Mouse (Mus musculus): Measurements from ENCODE around the gene Ube2q1. TPM values are rescaled to one million over a fixed set of nuclear protein-coding genes. Genes with fewer than 3 reads are reported as not detected.
A peak's percentile ranks its signal among the peaks of the same experiment; 100 is the strongest.

Ube2q1 gene
- polyA plus RNA-seq, 1 experiment = 23.8 TPM

DNA sequence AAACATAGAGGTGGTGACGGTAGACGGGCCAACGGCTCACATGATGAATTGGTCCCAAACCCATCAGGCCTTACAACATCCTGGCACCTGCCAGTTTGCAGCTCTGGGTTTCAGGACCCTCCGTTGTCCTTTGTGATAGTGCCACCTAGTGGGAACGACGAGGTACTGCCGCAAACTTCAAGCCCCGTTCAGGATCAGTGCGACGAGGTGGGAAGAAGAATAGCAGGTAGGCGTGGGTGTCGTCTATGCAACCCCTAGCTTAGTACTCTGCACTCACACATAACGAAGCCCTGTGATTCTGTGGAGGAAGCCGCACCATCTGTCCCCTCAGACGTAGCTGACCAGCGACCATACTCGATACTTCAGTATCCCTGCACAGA lies 838 bp upstream of the Ube2q1 start:
- peaks cover 10% of the 10 kb centered on the region; the same call in 1 of the 2 replicates for H3K4me1 ChIP-seq (ENCODE audit: control insufficient read depth, insufficient read depth, insufficient read length)

DNA sequence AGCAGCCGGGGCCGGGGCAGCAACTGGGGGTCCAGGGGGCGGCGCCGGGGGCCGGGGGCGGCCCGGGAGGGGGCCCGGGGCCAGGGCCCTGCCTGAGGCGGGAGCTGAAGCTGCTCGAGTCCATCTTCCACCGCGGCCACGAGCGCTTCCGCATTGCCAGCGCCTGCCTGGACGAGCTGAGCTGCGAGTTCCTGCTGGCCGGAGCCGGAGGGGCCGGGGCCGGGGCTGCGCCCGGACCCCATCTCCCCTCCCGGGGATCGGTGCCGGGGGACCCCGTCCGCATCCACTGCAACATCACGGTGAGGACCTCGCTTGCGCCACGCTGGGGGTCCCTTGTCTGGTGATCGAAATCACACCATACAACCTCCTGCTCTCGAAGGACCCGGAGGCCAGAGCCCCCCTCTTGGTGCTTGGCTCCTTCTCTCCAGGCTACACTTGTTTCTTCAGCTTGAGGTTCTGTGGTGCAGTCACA lies 360 bp downstream of the Ube2q1 start:
- under 1% methylated on average over 27 of the region's 37 CpGs for WGBS
- Histone ChIP-seq H3K27me3 (ENCODE audit: control insufficient read depth, insufficient read depth, low read length) (no peaks in the 10 kb centered on the region), H3K36me3 (ENCODE audit: control insufficient read depth, insufficient read depth, low read length) (peaks cover 23% of the 10 kb centered on the region), H3K27ac (ENCODE audit: insufficient read depth, low read length) (peak overlapping the region; percentile 71), H3K4me1 (ENCODE audit: control insufficient read depth, insufficient read depth, insufficient read length) (peaks cover 10% of the 10 kb centered on the region; the same call in 1 of the 2 replicates), H3K4me3 (ENCODE audit: extremely low read depth, insufficient read depth, insufficient read length) (peak overlapping the region; percentile 74)
- peak in 1 of 2 experiments; percentile 48 for DNase-seq (ENCODE audit: low read depth in 1 of 2, low spot score in 2 of 2)
- TF ChIP-seq CTCF (IDR thresholded peaks at IDR 0.05; ENCODE audit: extremely low read depth, insufficient read depth, insufficient read length, insufficient replicate concordance) (no peak), POLR2A (IDR thresholded peaks at IDR 0.05; ENCODE audit: low read depth, low read length) (no peak)

More for the DNA sequence above, 838 bp upstream of the Ube2q1 start:
- peak overlapping the region; percentile 84 for H3K27ac ChIP-seq (ENCODE audit: insufficient read depth, low read length)
- peak; percentile 76 to 89 for DNase-seq (ENCODE audit: low read depth in 1 of 2, low spot score in 2 of 2)
- H3K27me3 ChIP-seq (ENCODE audit: control insufficient read depth, insufficient read depth, low read length) = no peaks in the 10 kb centered on the region
- H3K4me3 ChIP-seq (ENCODE audit: extremely low read depth, insufficient read depth, insufficient read length) = peak overlapping the region; percentile 74
- TF ChIP-seq CTCF (IDR thresholded peaks at IDR 0.05; ENCODE audit: extremely low read depth, insufficient read depth, insufficient read length, insufficient replicate concordance) = peak; percentile 92
- no peak for TF ChIP-seq POLR2A (IDR thresholded peaks at IDR 0.05; ENCODE audit: low read depth, low read length)
- peaks cover 15% of the 10 kb centered on the region for H3K36me3 ChIP-seq (ENCODE audit: control insufficient read depth, insufficient read depth, low read length)
- WGBS = under 1% methylated on average over 17 of the region's 17 CpGs

DNA sequence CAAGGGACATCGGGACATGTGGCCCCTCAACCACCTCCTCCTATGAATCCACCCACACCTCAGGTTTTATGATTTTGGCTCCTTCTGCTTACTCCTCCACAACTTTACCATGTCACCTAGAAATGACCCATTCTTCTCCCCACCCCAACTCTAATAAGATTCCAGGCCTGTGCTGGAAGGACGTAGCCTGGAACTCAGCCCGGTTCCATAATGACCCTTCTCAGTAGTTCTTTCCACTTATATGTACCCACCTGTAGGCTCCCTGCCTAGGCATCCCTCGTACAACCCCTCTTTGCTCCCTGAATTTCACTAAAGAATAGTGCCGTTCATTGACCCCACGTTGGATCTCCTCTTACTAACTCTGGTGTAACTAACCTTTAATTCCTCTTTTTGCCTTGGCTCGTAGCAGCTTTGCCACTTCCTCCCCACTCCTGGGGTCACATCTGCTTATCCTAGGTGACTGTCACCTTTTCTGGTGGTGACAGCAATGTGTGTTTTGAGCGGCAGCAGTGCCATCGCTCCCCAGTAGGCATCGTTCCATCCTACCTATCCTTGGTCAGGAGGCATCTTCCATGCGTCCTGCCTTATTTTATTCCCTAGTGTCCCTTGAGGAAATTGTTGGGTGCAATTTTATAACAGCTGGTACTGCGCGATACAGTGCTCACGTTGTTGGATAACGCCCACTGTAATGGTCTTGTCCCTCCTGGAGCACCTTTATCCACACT lies 982 bp downstream of the Ube2q1 start:
- H3K27me3 ChIP-seq (ENCODE audit: control insufficient read depth, insufficient read depth, low read length) = no peaks in the 10 kb centered on the region
- H3K4me1 ChIP-seq (ENCODE audit: control insufficient read depth, insufficient read depth, insufficient read length) = peaks cover 10% of the 10 kb centered on the region; the same call in 1 of the 2 replicates
- peaks cover 28% of the 10 kb centered on the region for H3K36me3 ChIP-seq (ENCODE audit: control insufficient read depth, insufficient read depth, low read length)
- peak overlapping the region; percentile 42 for H3K27ac ChIP-seq (ENCODE audit: insufficient read depth, low read length)
- H3K4me3 ChIP-seq (ENCODE audit: extremely low read depth, insufficient read depth, insufficient read length) = peak overlapping the region; percentile 74
- 9% methylated on average over 15 of the region's 15 CpGs for WGBS
- DNase-seq (ENCODE audit: low read depth in 1 of 2, low spot score in 2 of 2) = peak in 1 of 2 experiments; percentile 28
- no peak for TF ChIP-seq CTCF (IDR thresholded peaks at IDR 0.05; ENCODE audit: extremely low read depth, insufficient read depth, insufficient read length, insufficient replicate concordance)
- TF ChIP-seq POLR2A (IDR thresholded peaks at IDR 0.05; ENCODE audit: low read depth, low read length) = no peak

DNA sequence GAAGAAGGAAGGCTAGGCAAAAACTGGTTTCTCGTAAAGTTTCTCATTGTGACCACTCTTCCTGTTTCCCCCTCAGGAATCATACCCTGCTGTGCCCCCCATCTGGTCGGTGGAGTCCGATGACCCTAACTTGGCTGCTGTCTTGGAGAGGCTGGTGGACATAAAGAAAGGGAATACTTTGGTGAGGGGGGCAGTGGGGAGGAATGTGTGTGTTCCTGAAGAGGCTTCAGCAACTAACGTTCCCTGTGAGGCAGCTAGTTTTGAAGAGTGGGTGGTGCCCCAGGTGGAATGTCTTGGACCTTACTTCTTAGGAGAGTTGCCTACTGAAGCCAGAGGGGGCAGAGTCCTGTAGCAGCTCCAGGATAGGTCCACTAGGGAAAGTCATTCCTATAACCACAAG lies 2.6 kb downstream of the Ube2q1 start:
- Histone ChIP-seq H3K4me3 (ENCODE audit: extremely low read depth, insufficient read depth, insufficient read length) (no peak overlapping the region), H3K27me3 (ENCODE audit: control insufficient read depth, insufficient read depth, low read length) (no peaks in the 10 kb centered on the region), H3K27ac (ENCODE audit: insufficient read depth, low read length) (no peak overlapping the region), H3K36me3 (ENCODE audit: control insufficient read depth, insufficient read depth, low read length) (peaks cover 43% of the 10 kb centered on the region), H3K4me1 (ENCODE audit: control insufficient read depth, insufficient read depth, insufficient read length) (peaks cover 10% of the 10 kb centered on the region; the same call in 1 of the 2 replicates)
- TF ChIP-seq POLR2A (IDR thresholded peaks at IDR 0.05; ENCODE audit: low read depth, low read length) (no peak), CTCF (IDR thresholded peaks at IDR 0.05; ENCODE audit: extremely low read depth, insufficient read depth, insufficient read length, insufficient replicate concordance) (no peak)
- 93% methylated on average over 4 of the region's 4 CpGs for WGBS
- no peak for DNase-seq (ENCODE audit: low read depth in 1 of 2, low spot score in 2 of 2)

DNA sequence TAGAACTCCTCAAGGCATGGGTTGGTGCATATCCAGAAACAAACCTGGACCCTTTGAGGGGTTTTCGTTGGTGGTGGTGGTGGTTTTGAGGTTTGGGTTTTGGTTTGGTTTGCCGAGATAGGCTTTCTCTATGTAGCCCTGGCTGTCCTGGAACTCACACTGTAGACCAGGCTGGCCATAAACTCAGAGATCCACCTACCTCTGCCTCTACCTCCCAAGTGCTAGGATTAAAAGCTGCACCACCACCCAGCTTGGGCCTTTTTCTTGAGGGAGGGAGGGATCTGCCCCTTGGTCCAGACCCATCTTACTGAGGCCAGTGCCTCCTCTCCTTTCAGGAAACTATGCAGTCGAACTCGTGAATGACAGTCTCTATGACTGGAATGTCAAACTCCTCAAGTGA lies 6.7 kb downstream of the Ube2q1 start:
- Histone ChIP-seq H3K27me3 (ENCODE audit: control insufficient read depth, insufficient read depth, low read length) (no peaks in the 10 kb centered on the region), H3K4me3 (ENCODE audit: extremely low read depth, insufficient read depth, insufficient read length) (no peak overlapping the region), H3K27ac (ENCODE audit: insufficient read depth, low read length) (no peak overlapping the region), H3K36me3 (ENCODE audit: control insufficient read depth, insufficient read depth, low read length) (peaks cover 61% of the 10 kb centered on the region), H3K4me1 (ENCODE audit: control insufficient read depth, insufficient read depth, insufficient read length) (peaks cover 3% of the 10 kb centered on the region; the same call in 1 of the 2 replicates)
- TF ChIP-seq CTCF (IDR thresholded peaks at IDR 0.05; ENCODE audit: extremely low read depth, insufficient read depth, insufficient read length, insufficient replicate concordance) = no peak
- no peak for TF ChIP-seq POLR2A (IDR thresholded peaks at IDR 0.05; ENCODE audit: low read depth, low read length)
- DNase-seq (ENCODE audit: low read depth in 1 of 2, low spot score in 2 of 2) = no peak
- WGBS = 75% methylated on average over 4 of the region's 4 CpGs

DNA sequence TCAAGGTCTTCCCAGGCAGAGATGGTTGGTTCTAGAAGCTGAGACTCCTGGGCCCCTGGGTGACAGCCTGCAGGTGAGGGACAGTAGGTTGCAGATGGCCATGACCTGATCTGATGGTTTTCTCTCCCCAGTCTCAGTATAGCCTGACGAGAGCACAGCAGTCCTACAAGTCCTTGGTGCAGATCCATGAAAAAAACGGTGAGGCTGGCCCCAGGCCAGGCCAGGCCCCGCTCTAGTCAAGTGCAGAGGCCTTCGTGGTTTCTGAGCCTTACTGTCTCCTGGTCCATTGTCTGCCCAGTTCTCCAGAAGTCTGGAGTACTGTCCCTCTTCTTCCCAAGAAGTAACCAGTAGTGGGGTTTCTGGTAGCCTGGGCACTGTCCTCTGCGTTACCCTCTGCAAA lies 8.2 kb downstream of the Ube2q1 start:
- no peak for TF ChIP-seq POLR2A (IDR thresholded peaks at IDR 0.05; ENCODE audit: low read depth, low read length)
- DNase-seq (ENCODE audit: low read depth in 1 of 2, low spot score in 2 of 2) = no peak
- Histone ChIP-seq H3K27ac (ENCODE audit: insufficient read depth, low read length) (no peak overlapping the region), H3K4me3 (ENCODE audit: extremely low read depth, insufficient read depth, insufficient read length) (no peak overlapping the region), H3K4me1 (ENCODE audit: control insufficient read depth, insufficient read depth, insufficient read length) (peaks cover 4% of the 10 kb centered on the region; the same call in 1 of the 2 replicates), H3K36me3 (ENCODE audit: control insufficient read depth, insufficient read depth, low read length) (peaks cover 52% of the 10 kb centered on the region), H3K27me3 (ENCODE audit: control insufficient read depth, insufficient read depth, low read length) (no peaks in the 10 kb centered on the region)
- 84% methylated on average over 5 of the region's 5 CpGs for WGBS
